Mouse (Mus musculus): Measurements from ENCODE around the gene 9130213A22Rik. TPM values are rescaled to one million over a fixed set of nuclear protein-coding genes. Genes with fewer than 3 reads are reported as not detected.

The 9130213A22Rik gene
- polyA plus RNA-seq, 1 experiment from 2014 or later: 0.41 TPM

GRCm38 (mm10) chr11:69114018-69114417 is 8.4 kb downstream of the 9130213A22Rik start:
- no peak overlapping the region for H3K4me2 ChIP-seq
- no peak overlapping the region for H3K27ac ChIP-seq (replicated peaks)
- ATAC-seq (ENCODE audit: extremely low read depth, insufficient number of reproducible peaks, low FRiP score, low TSS enrichment): no peak
- 49% methylated on average over 3 of the region's 3 CpGs for WGBS
- no peak overlapping the region for H3K4me3 ChIP-seq
- H3K4me1 ChIP-seq: peaks cover 33% of the 10 kb centered on the region
- no peak overlapping the region for H3K9ac ChIP-seq
- H3K27me3 ChIP-seq (replicated peaks): no peaks in the 10 kb centered on the region; the same call in 1 of the 2 replicates
- H3K9me3 ChIP-seq: no peaks in the 10 kb centered on the region
- H3K36me3 ChIP-seq: peaks cover 8% of the 10 kb centered on the region

- peaks cover 24% of the 10 kb centered on the region for H3K4me1 ChIP-seq
- WGBS: 36% methylated on average over 4 of the region's 4 CpGs
- H3K9me3 ChIP-seq: no peaks in the 10 kb centered on the region
- H3K27me3 ChIP-seq (replicated peaks): no peaks in the 10 kb centered on the region; the same call in 1 of the 2 replicates
- H3K27ac ChIP-seq (replicated peaks): peak overlapping the region; percentile 74
- peak overlapping the region; percentile 73 for H3K4me2 ChIP-seq
- H3K36me3 ChIP-seq: peaks cover 30% of the 10 kb centered on the region
- peak overlapping the region; percentile 79 for H3K9ac ChIP-seq
- H3K4me3 ChIP-seq: peak overlapping the region; percentile 65
- no peak for ATAC-seq (ENCODE audit: extremely low read depth, insufficient number of reproducible peaks, low FRiP score, low TSS enrichment)
Measured at GRCm38 (mm10) chr11:69111865-69112264, 10.5 kb downstream of the 9130213A22Rik start.

DNA sequence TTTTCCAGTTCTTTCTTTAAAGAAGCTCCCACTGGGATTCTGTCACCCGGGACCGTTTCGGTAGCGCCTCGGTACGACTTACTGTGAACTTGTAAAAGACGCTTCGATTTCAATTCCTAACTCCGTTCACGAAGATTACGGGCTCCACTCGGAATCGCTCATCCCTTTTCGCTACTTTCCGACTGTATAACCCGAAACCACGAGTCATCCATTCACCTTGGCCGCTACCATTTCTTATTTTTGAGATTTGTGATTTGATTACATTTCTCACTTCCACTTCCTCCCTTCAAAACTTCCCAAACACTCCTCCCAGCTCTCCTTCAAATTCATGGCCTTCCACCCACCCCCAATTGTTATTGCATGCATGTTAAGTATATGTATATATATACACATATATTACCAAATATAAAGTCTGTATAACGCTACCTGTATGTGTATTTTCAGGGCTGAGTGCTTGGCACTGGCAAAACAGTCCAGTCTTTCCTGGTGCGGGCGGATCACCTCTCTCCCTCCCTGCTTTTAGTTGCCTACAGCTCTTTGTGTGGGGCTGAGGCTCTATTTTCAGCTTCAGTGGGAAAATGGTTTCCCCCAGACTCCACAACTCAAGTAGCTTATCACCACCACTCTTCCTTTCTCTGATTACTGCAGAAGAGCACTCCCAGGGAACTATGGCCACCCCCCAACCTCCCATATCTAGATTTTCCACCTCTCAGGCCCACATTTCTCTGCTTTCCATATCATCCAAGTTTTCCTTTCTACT is 11.2 kb downstream of the 9130213A22Rik start:
- Histone ChIP-seq H3K9ac (peak overlapping the region; percentile 79), H3K27me3 (replicated peaks) (no peaks in the 10 kb centered on the region; the same call in 1 of the 2 replicates), H3K4me2 (peak overlapping the region; percentile 73), H3K9me3 (no peaks in the 10 kb centered on the region), H3K36me3 (peaks cover 36% of the 10 kb centered on the region), H3K4me1 (peaks cover 22% of the 10 kb centered on the region), H3K27ac (replicated peaks) (peak overlapping the region; percentile 74), H3K4me3 (peak overlapping the region; percentile 65)
- WGBS: 4% methylated on average over 21 of the region's 21 CpGs
- ATAC-seq (ENCODE audit: extremely low read depth, insufficient number of reproducible peaks, low FRiP score, low TSS enrichment): no peak

DNA sequence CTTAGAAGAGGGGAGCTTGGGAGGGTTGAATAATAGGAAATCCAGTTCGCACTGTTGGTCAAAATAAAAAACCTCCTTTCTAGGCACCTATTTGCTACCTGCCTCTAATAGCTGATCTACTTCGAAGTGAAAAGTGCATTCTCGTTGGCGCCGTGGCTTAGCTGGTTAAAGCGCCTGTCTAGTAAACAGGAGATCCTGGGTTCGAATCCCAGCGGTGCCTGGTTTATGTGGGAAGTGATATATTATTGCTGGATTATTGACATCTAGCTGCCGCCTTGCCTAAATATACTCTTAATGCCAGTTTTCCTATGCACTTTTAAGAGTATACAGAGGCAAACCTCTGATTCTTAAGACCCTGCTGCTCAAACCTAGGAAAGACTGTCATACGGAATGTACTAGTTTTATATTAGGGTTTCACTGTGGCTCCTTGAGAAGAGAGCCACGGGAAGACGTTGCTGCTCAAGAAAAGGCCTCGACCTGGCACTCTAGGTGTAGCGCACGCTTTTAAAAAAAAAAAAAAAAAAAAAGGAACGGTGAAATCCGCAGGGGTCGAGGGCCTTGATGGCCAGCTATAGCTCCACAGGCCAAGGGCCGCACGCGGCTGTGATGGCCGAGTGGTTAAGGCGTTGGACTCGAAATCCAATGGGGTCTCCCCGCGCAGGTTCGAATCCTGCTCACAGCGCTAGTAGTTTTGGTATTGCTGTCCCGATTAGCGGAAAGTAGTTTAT is 11.9 kb downstream of the 9130213A22Rik start:
- under 1% methylated on average over 30 of the region's 30 CpGs for WGBS
- H3K36me3 ChIP-seq: peaks cover 44% of the 10 kb centered on the region
- H3K27ac ChIP-seq (replicated peaks): peak overlapping the region; percentile 74
- peak overlapping the region; percentile 79 for H3K9ac ChIP-seq
- no peaks in the 10 kb centered on the region for H3K9me3 ChIP-seq
- peak; percentile 17; the same call in 1 of the 2 replicates for ATAC-seq (ENCODE audit: extremely low read depth, insufficient number of reproducible peaks, low FRiP score, low TSS enrichment)
- H3K4me2 ChIP-seq: peak overlapping the region; percentile 73
- peaks cover 22% of the 10 kb centered on the region for H3K4me1 ChIP-seq
- H3K4me3 ChIP-seq: peak overlapping the region; percentile 65
- H3K27me3 ChIP-seq (replicated peaks): no peaks in the 10 kb centered on the region; the same call in 1 of the 2 replicates

- H3K9ac ChIP-seq: no peak overlapping the region
- no peak overlapping the region for H3K27ac ChIP-seq (replicated peaks)
- 74% methylated on average over 13 of the region's 13 CpGs for WGBS
- H3K4me2 ChIP-seq: peak overlapping the region; percentile 73
- no peaks in the 10 kb centered on the region; the same call in 1 of the 2 replicates for H3K27me3 ChIP-seq (replicated peaks)
- H3K4me1 ChIP-seq: peaks cover 22% of the 10 kb centered on the region
- no peak overlapping the region for H3K4me3 ChIP-seq
- H3K9me3 ChIP-seq: no peaks in the 10 kb centered on the region
- no peak for ATAC-seq (ENCODE audit: extremely low read depth, insufficient number of reproducible peaks, low FRiP score, low TSS enrichment)
- peaks cover 56% of the 10 kb centered on the region for H3K36me3 ChIP-seq
Measured at GRCm38 (mm10) chr11:69109032-69109900, 13.1 kb downstream of the 9130213A22Rik start.

DNA sequence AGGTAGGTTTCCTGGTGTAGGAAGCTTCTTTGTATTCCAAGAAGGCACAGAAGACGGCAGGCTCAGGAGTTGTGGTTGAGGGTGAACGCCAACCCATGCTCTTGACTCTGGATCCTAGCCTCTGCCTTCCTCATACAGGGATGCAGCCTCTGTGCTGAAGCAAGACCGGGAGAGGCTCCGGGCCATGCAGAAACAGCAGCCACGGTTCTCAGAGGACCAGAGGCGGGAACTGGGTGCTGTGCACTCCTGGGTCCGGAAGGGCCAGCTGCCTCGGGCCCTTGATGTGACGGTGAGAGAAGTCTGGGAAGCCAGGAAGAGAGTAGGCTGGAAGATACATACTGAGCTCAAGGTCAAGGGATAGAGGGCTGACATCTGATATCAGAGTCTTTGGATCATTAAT is 14.2 kb downstream of the 9130213A22Rik start:
- no peak overlapping the region for H3K27ac ChIP-seq (replicated peaks)
- no peaks in the 10 kb centered on the region for H3K27me3 ChIP-seq (replicated peaks)
- H3K9ac ChIP-seq: no peak overlapping the region
- 89% methylated on average over 9 of the region's 9 CpGs for WGBS
- no peak for ATAC-seq (ENCODE audit: extremely low read depth, insufficient number of reproducible peaks, low FRiP score, low TSS enrichment)
- H3K9me3 ChIP-seq: no peaks in the 10 kb centered on the region
- no peak overlapping the region for H3K4me3 ChIP-seq
- peaks cover 22% of the 10 kb centered on the region for H3K4me1 ChIP-seq
- no peak overlapping the region for H3K4me2 ChIP-seq
- H3K36me3 ChIP-seq: peaks cover 66% of the 10 kb centered on the region

- Histone ChIP-seq H3K9me3 (no peaks in the 10 kb centered on the region), H3K4me1 (peaks cover 22% of the 10 kb centered on the region), H3K4me3 (no peak overlapping the region), H3K9ac (no peak overlapping the region), H3K4me2 (no peak overlapping the region), H3K36me3 (peaks cover 72% of the 10 kb centered on the region), H3K27ac (replicated peaks) (no peak overlapping the region), H3K27me3 (replicated peaks) (no peaks in the 10 kb centered on the region)
- 81% methylated on average over 11 of the region's 11 CpGs for WGBS
- no peak for ATAC-seq (ENCODE audit: extremely low read depth, insufficient number of reproducible peaks, low FRiP score, low TSS enrichment)
Measured at GRCm38 (mm10) chr11:69107676-69108075, 14.7 kb downstream of the 9130213A22Rik start.

GRCm38 (mm10) chr11:69106842-69107241 is 15.5 kb downstream of the 9130213A22Rik start:
- Histone ChIP-seq H3K4me3 (no peak overlapping the region), H3K4me2 (no peak overlapping the region), H3K9me3 (no peaks in the 10 kb centered on the region), H3K27me3 (replicated peaks) (no peaks in the 10 kb centered on the region), H3K9ac (no peak overlapping the region), H3K27ac (replicated peaks) (no peak overlapping the region), H3K4me1 (peaks cover 17% of the 10 kb centered on the region), H3K36me3 (peaks cover 80% of the 10 kb centered on the region)
- 79% methylated on average over 11 of the region's 11 CpGs for WGBS
- no peak for ATAC-seq (ENCODE audit: extremely low read depth, insufficient number of reproducible peaks, low FRiP score, low TSS enrichment)

DNA sequence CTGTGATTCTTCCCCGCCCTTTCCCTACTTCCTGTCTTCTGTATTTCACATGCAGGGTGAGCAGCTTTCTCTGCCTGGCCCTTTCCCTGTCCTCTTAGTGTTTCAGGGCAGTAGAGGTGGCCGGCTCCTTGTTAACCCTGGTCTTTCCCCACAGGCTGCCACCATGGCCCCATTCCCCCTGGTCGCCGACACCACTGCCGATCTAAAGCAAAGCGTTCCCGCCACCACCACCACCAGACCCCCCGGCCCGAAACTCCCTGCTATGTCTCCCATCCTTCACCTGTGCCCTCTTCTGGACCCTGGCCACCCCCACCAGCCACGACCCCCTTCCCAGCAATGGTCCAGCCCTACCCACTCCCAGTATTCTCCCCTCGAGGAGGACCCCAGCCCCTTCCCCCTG is 16.1 kb downstream of the 9130213A22Rik start:
- ATAC-seq (ENCODE audit: extremely low read depth, insufficient number of reproducible peaks, low FRiP score, low TSS enrichment): no peak
- no peak overlapping the region for H3K4me2 ChIP-seq
- no peaks in the 10 kb centered on the region for H3K27me3 ChIP-seq (replicated peaks)
- 90% methylated on average over 11 of the region's 11 CpGs for WGBS
- no peaks in the 10 kb centered on the region for H3K9me3 ChIP-seq
- H3K4me3 ChIP-seq: no peak overlapping the region
- no peak overlapping the region for H3K9ac ChIP-seq
- H3K36me3 ChIP-seq: peaks cover 86% of the 10 kb centered on the region
- H3K27ac ChIP-seq (replicated peaks): no peak overlapping the region
- peaks cover 11% of the 10 kb centered on the region for H3K4me1 ChIP-seq

DNA sequence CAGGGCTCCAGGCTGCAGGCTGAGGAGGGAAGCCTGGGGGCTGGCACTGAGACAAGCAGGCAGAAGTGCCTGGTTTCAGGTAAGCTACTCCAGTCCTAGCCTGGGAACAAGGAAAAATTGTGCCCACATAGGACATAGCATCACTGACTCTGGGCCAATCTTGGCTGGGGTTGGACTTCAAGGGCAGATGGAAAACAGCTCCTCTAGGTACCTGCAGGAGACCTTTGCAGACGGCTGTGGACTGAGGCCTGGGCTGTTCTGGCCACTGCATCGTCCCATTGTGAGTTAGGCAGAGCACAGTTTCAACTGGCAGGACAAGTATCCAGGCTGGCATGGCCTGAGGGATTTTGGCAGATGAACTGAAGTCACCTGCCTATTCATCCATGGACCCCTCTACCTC is 16.6 kb downstream of the 9130213A22Rik start:
- Histone ChIP-seq H3K4me3 (no peak overlapping the region), H3K9ac (peak overlapping the region; percentile 10; the same call in 1 of the 2 replicates), H3K27me3 (replicated peaks) (no peaks in the 10 kb centered on the region), H3K9me3 (no peaks in the 10 kb centered on the region), H3K4me1 (peaks cover 13% of the 10 kb centered on the region), H3K27ac (replicated peaks) (no peak overlapping the region), H3K4me2 (no peak overlapping the region), H3K36me3 (peaks cover 91% of the 10 kb centered on the region)
- WGBS: 83% methylated on average over 2 of the region's 2 CpGs
- no peak for ATAC-seq (ENCODE audit: extremely low read depth, insufficient number of reproducible peaks, low FRiP score, low TSS enrichment)

DNA sequence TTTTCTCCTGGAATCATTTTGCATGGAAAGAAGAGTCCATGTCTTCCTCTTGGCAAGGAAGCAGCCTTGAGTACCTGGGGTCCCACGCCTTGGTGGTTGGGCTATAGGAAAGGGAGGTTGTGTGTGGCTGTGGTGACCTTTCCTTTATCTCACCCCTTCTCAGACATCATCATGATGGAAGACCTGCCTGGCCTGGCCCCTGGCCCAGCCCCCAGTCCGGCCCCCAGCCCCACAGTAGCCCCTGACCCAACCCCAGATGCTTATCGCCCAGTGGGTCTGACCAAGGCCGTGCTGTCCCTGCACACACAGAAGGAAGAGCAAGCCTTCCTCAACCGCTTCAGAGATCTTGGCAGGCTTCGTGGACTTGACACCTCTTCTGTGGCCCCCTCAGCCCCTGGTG is 17.2 kb downstream of the 9130213A22Rik start:
- no peak overlapping the region for H3K27ac ChIP-seq (replicated peaks)
- H3K9me3 ChIP-seq: no peaks in the 10 kb centered on the region
- ATAC-seq (ENCODE audit: extremely low read depth, insufficient number of reproducible peaks, low FRiP score, low TSS enrichment): no peak
- peaks cover 95% of the 10 kb centered on the region for H3K36me3 ChIP-seq
- no peak overlapping the region for H3K4me3 ChIP-seq
- H3K4me1 ChIP-seq: peaks cover 19% of the 10 kb centered on the region
- no peak overlapping the region for H3K4me2 ChIP-seq
- H3K9ac ChIP-seq: 0 out of 2 replicates have a peak overlapping the region, but pooled peaks have one; percentile 50
- H3K27me3 ChIP-seq (replicated peaks): no peaks in the 10 kb centered on the region
- WGBS: 82% methylated on average over 6 of the region's 6 CpGs
